Mouse (Mus musculus) midbrain, embryonic 15.5 days (tissue): ENCODE data around the gene Fam174b. TPM values are rescaled to one million over a fixed set of nuclear protein-coding genes. Genes with fewer than 3 reads are reported as not detected.

ENCODE experiments used
- ATAC-seq: fragments of 200-750 bp; cut with Nextera tagmentation; replicated peaks from 2 replicates; pipeline ENCODE4 v1.8.0; 2017; ENCODE audit warnings: moderate TSS enrichment
- H3K27ac ChIP-seq: fragments of 300-500 bp; sonication (generic); 2 replicates; pipeline ENCODE4 v1.5.1; 2015; ENCODE audit warnings: mild to moderate bottlenecking, inconsistent platforms
- H3K27me3 ChIP-seq: fragments of 300-500 bp; sonication (generic); replicated peaks from 2 replicates; pipeline ENCODE4 v1.6.1; 2015; ENCODE audit warnings: inconsistent platforms
- H3K36me3 ChIP-seq: fragments of 300-500 bp; sonication (generic); replicated peaks from 2 replicates; pipeline ENCODE4 v1.6.1; 2015; ENCODE audit warnings: inconsistent platforms
- H3K4me1 ChIP-seq: fragments of 300-500 bp; sonication (generic); 2 replicates; pipeline ENCODE4 v1.6.1; 2015; ENCODE audit warnings: inconsistent platforms
- H3K4me2 ChIP-seq: fragments of 300-500 bp; sonication (generic); 2 replicates; pipeline ENCODE4 v1.6.1; 2015; ENCODE audit warnings: inconsistent platforms, mild to moderate bottlenecking, moderate library complexity
- H3K4me3 ChIP-seq: fragments of 300-500 bp; sonication (generic); 2 replicates; pipeline ENCODE4 v1.5.1; 2015; ENCODE audit warnings: mild to moderate bottlenecking, inconsistent platforms
- H3K9ac ChIP-seq: fragments of 300-500 bp; sonication (generic); 2 replicates; pipeline ENCODE4 v1.6.1; 2015; ENCODE audit warnings: mild to moderate bottlenecking, inconsistent platforms
- H3K9me3 ChIP-seq: fragments of 300-500 bp; sonication (generic); 2 replicates; pipeline ENCODE4 v1.6.1; 2016; ENCODE audit warnings: inconsistent platforms
- WGBS: fragments of 180-500 bp; shearing (Covaris S2); methylation state at CpG from one replicate; pipeline ENCODE4 v1.1.7; 2015; ENCODE audit warnings: mixed read lengths; 5-methylcytosine and 5-hydroxymethylcytosine counted together
- polyA plus RNA-seq: library from polyadenylated mRNA; unstranded; fragments of >200 nt; fragmentation: Nextera tagmentation; extraction: Ambion mirVana; gene quantifications from 2 replicates; pipeline ENCODE4 v1.2.1, GENCODE M21; 2015

Fam174b gene
- polyA plus RNA-seq, 1 experiment from 2014 or later: 34.4 TPM

- 63% methylated on average over 2 of the region's 2 CpGs for WGBS
- Histone ChIP-seq H3K9ac (no peak overlapping the region), H3K4me3 (no peak overlapping the region), H3K27me3 (no peaks in the 10 kb centered on the region), H3K4me2 (no peak overlapping the region), H3K27ac (no peak overlapping the region), H3K9me3 (no peaks in the 10 kb centered on the region), H3K4me1 (peaks cover 12% of the 10 kb centered on the region), H3K36me3 (no peaks in the 10 kb centered on the region)
- no peak for ATAC-seq
Measured at GRCm38 (mm10) chr7:73736046-73736445, 4.1 kb upstream of the Fam174b start.

- no peak for ATAC-seq
- H3K27me3 ChIP-seq: no peaks in the 10 kb centered on the region; the same call in 1 of the 2 replicates
- H3K9ac ChIP-seq: peak overlapping the region; percentile 82; the same call in 1 of the 2 replicates
- H3K4me2 ChIP-seq: peak overlapping the region; percentile 71
- H3K9me3 ChIP-seq: no peaks in the 10 kb centered on the region
- peaks cover 22% of the 10 kb centered on the region for H3K4me1 ChIP-seq
- peak overlapping the region; percentile 66 for H3K4me3 ChIP-seq
- H3K27ac ChIP-seq: peak overlapping the region; percentile 91
- 61% methylated on average over 5 of the region's 5 CpGs for WGBS
- no peaks in the 10 kb centered on the region for H3K36me3 ChIP-seq
Measured at GRCm38 (mm10) chr7:73741392-73741791, 1.3 kb downstream of the Fam174b start.

- Histone ChIP-seq H3K36me3 (no peaks in the 10 kb centered on the region), H3K9me3 (no peaks in the 10 kb centered on the region), H3K4me1 (peaks cover 22% of the 10 kb centered on the region), H3K9ac (no peak overlapping the region), H3K4me3 (no peak overlapping the region), H3K27me3 (no peaks in the 10 kb centered on the region; the same call in 1 of the 2 replicates), H3K4me2 (peak overlapping the region; percentile 71), H3K27ac (no peak overlapping the region)
- no peak for ATAC-seq
- 76% methylated on average over 6 of the region's 6 CpGs for WGBS
Measured at GRCm38 (mm10) chr7:73741841-73742240, 1.7 kb downstream of the Fam174b start.

- H3K4me2 ChIP-seq: no peak overlapping the region
- no peaks in the 10 kb centered on the region for H3K36me3 ChIP-seq
- H3K4me3 ChIP-seq: no peak overlapping the region
- 82% methylated on average over 8 of the region's 8 CpGs for WGBS
- H3K9ac ChIP-seq: no peak overlapping the region
- ATAC-seq: no peak
- H3K27ac ChIP-seq: no peak overlapping the region
- H3K4me1 ChIP-seq: peaks cover 22% of the 10 kb centered on the region
- no peaks in the 10 kb centered on the region; the same call in 1 of the 2 replicates for H3K27me3 ChIP-seq
- no peaks in the 10 kb centered on the region for H3K9me3 ChIP-seq
Measured at GRCm38 (mm10) chr7:73743144-73743543, 3.0 kb downstream of the Fam174b start.

- H3K27me3 ChIP-seq: no peaks in the 10 kb centered on the region; the same call in 1 of the 2 replicates
- no peak overlapping the region for H3K4me3 ChIP-seq
- H3K9me3 ChIP-seq: no peaks in the 10 kb centered on the region
- H3K36me3 ChIP-seq: no peaks in the 10 kb centered on the region
- H3K4me1 ChIP-seq: peaks cover 22% of the 10 kb centered on the region
- no peak overlapping the region for H3K27ac ChIP-seq
- 85% methylated on average over 10 of the region's 10 CpGs for WGBS
- no peak for ATAC-seq
- H3K9ac ChIP-seq: no peak overlapping the region
- H3K4me2 ChIP-seq: no peak overlapping the region
Measured at GRCm38 (mm10) chr7:73743831-73744370, 3.8 kb downstream of the Fam174b start.

GRCm38 (mm10) chr7:73745903-73746302 lies 5.8 kb downstream of the Fam174b start:
- Histone ChIP-seq H3K9ac (no peak overlapping the region), H3K9me3 (no peaks in the 10 kb centered on the region), H3K4me2 (no peak overlapping the region), H3K4me1 (peaks cover 11% of the 10 kb centered on the region; the same call in 1 of the 2 replicates), H3K36me3 (no peaks in the 10 kb centered on the region), H3K27ac (no peak overlapping the region), H3K27me3 (no peaks in the 10 kb centered on the region; the same call in 1 of the 2 replicates), H3K4me3 (no peak overlapping the region)
- ATAC-seq: no peak
- 75% methylated on average over 5 of the region's 5 CpGs for WGBS

GRCm38 (mm10) chr7:73746836-73747235 lies 6.7 kb downstream of the Fam174b start:
- H3K4me1 ChIP-seq: peaks cover 3% of the 10 kb centered on the region; the same call in 1 of the 2 replicates
- H3K4me2 ChIP-seq: no peak overlapping the region
- ATAC-seq: no peak
- H3K27me3 ChIP-seq: no peaks in the 10 kb centered on the region
- no peak overlapping the region for H3K4me3 ChIP-seq
- no peak overlapping the region for H3K27ac ChIP-seq
- no peak overlapping the region for H3K9ac ChIP-seq
- WGBS: 51% methylated on average over 4 of the region's 4 CpGs
- no peaks in the 10 kb centered on the region for H3K9me3 ChIP-seq
- no peaks in the 10 kb centered on the region for H3K36me3 ChIP-seq

GRCm38 (mm10) chr7:73747531-73747930 lies 7.4 kb downstream of the Fam174b start:
- Histone ChIP-seq H3K4me1 (no peaks in the 10 kb centered on the region), H3K4me2 (no peak overlapping the region), H3K36me3 (no peaks in the 10 kb centered on the region), H3K27ac (no peak overlapping the region), H3K4me3 (no peak overlapping the region), H3K9ac (no peak overlapping the region), H3K9me3 (no peaks in the 10 kb centered on the region), H3K27me3 (no peaks in the 10 kb centered on the region)
- 88% methylated on average over 3 of the region's 3 CpGs for WGBS
- no peak for ATAC-seq

GRCm38 (mm10) chr7:73748437-73749108 lies 8.5 kb downstream of the Fam174b start:
- Histone ChIP-seq H3K4me3 (no peak overlapping the region), H3K27ac (no peak overlapping the region), H3K9me3 (no peaks in the 10 kb centered on the region), H3K9ac (no peak overlapping the region), H3K4me1 (no peaks in the 10 kb centered on the region), H3K4me2 (no peak overlapping the region), H3K27me3 (no peaks in the 10 kb centered on the region), H3K36me3 (no peaks in the 10 kb centered on the region)
- WGBS: 89% methylated on average over 5 of the region's 5 CpGs
- ATAC-seq: no peak

GRCm38 (mm10) chr7:73749339-73749738 lies 9.2 kb downstream of the Fam174b start:
- H3K36me3 ChIP-seq: no peaks in the 10 kb centered on the region
- no peaks in the 10 kb centered on the region for H3K27me3 ChIP-seq
- H3K4me1 ChIP-seq: no peaks in the 10 kb centered on the region
- H3K9ac ChIP-seq: no peak overlapping the region
- no peak overlapping the region for H3K4me2 ChIP-seq
- WGBS: 88% methylated on average over 2 of the region's 2 CpGs
- ATAC-seq: no peak
- no peaks in the 10 kb centered on the region for H3K9me3 ChIP-seq
- no peak overlapping the region for H3K27ac ChIP-seq
- H3K4me3 ChIP-seq: no peak overlapping the region

- no peak for ATAC-seq
- Histone ChIP-seq H3K36me3 (no peaks in the 10 kb centered on the region), H3K27me3 (no peaks in the 10 kb centered on the region), H3K4me1 (no peaks in the 10 kb centered on the region), H3K4me2 (no peak overlapping the region), H3K9ac (no peak overlapping the region), H3K27ac (no peak overlapping the region), H3K9me3 (no peaks in the 10 kb centered on the region), H3K4me3 (no peak overlapping the region)
- 88% methylated on average over 7 of the region's 7 CpGs for WGBS
Measured at GRCm38 (mm10) chr7:73749983-73750382, 9.9 kb downstream of the Fam174b start.

GRCm38 (mm10) chr7:73753598-73753997 lies 13.5 kb downstream of the Fam174b start:
- no peaks in the 10 kb centered on the region for H3K27me3 ChIP-seq
- no peaks in the 10 kb centered on the region for H3K4me1 ChIP-seq
- no peak overlapping the region for H3K4me2 ChIP-seq
- no peak overlapping the region for H3K27ac ChIP-seq
- H3K36me3 ChIP-seq: no peaks in the 10 kb centered on the region
- no peak overlapping the region for H3K4me3 ChIP-seq
- H3K9ac ChIP-seq: no peak overlapping the region
- ATAC-seq: no peak
- H3K9me3 ChIP-seq: 0 out of 2 replicates have a peak, but pooled peaks cover 3% of the 10 kb centered on the region
- WGBS: 82% methylated on average over 1 of the region's 1 CpGs
